Mouse (Mus musculus): ENCODE data around the gene 1700010B08Rik. TPM values are rescaled to one million over a fixed set of nuclear protein-coding genes. Genes with fewer than 3 reads are reported as not detected.
A peak's percentile ranks its signal among the peaks of the same experiment; 100 is the strongest.

1700010B08Rik gene
- polyA plus RNA-seq, 1 experiment from 2014 or later, result not detected

GRCm38 (mm10) chr2:173757624-173758155 is 38.5 kb downstream of the 1700010B08Rik start:
- H3K9me3 ChIP-seq, result no peaks in the 10 kb centered on the region
- H3K36me3 ChIP-seq, result peaks cover 4% of the 10 kb centered on the region; the same call in 1 of the 2 replicates
- DNase-seq (ENCODE audit: low spot score), result no peak
- H3K4me3 ChIP-seq, result no peak overlapping the region
- WGBS, result 91% methylated on average over 8 of the region's 8 CpGs
- peaks cover 44% of the 10 kb centered on the region for H3K4me1 ChIP-seq (replicated peaks)
- H3K27ac ChIP-seq, result peak overlapping the region; percentile 23; the same call in 1 of the 2 replicates
- no peaks in the 10 kb centered on the region for H3K27me3 ChIP-seq (ENCODE audit: insufficient read depth, poor library complexity, severe bottlenecking)

GRCm38 (mm10) chr2:173760607-173761006 is 41.4 kb downstream of the 1700010B08Rik start:
- 88% methylated on average over 6 of the region's 6 CpGs for WGBS
- Histone ChIP-seq H3K4me1 (replicated peaks) (peaks cover 57% of the 10 kb centered on the region), H3K27ac (peak overlapping the region; percentile 23; the same call in 1 of the 2 replicates), H3K9me3 (no peaks in the 10 kb centered on the region), H3K36me3 (peaks cover 21% of the 10 kb centered on the region; the same call in 1 of the 2 replicates), H3K4me3 (no peak overlapping the region), H3K27me3 (ENCODE audit: insufficient read depth, poor library complexity, severe bottlenecking) (no peaks in the 10 kb centered on the region)
- no peak for DNase-seq (ENCODE audit: low spot score)

GRCm38 (mm10) chr2:173764629-173765028 is 45.4 kb downstream of the 1700010B08Rik start:
- no peak overlapping the region for H3K4me3 ChIP-seq
- no peaks in the 10 kb centered on the region for H3K9me3 ChIP-seq
- peaks cover 67% of the 10 kb centered on the region for H3K4me1 ChIP-seq (replicated peaks)
- no peak for DNase-seq (ENCODE audit: low spot score)
- WGBS, result 67% methylated on average over 3 of the region's 3 CpGs
- H3K27ac ChIP-seq, result peak overlapping the region; percentile 54; the same call in 1 of the 2 replicates
- no peaks in the 10 kb centered on the region for H3K27me3 ChIP-seq (ENCODE audit: insufficient read depth, poor library complexity, severe bottlenecking)
- peaks cover 41% of the 10 kb centered on the region for H3K36me3 ChIP-seq

- Histone ChIP-seq H3K36me3 (peaks cover 46% of the 10 kb centered on the region), H3K9me3 (no peaks in the 10 kb centered on the region), H3K27me3 (ENCODE audit: insufficient read depth, poor library complexity, severe bottlenecking) (no peaks in the 10 kb centered on the region), H3K27ac (peak overlapping the region; percentile 50; the same call in 1 of the 2 replicates), H3K4me1 (replicated peaks) (peaks cover 78% of the 10 kb centered on the region), H3K4me3 (no peak overlapping the region)
- 81% methylated on average over 8 of the region's 8 CpGs for WGBS
- DNase-seq (ENCODE audit: low spot score), result no peak
Measured at GRCm38 (mm10) chr2:173767959-173768595, 48.9 kb downstream of the 1700010B08Rik start.

DNA sequence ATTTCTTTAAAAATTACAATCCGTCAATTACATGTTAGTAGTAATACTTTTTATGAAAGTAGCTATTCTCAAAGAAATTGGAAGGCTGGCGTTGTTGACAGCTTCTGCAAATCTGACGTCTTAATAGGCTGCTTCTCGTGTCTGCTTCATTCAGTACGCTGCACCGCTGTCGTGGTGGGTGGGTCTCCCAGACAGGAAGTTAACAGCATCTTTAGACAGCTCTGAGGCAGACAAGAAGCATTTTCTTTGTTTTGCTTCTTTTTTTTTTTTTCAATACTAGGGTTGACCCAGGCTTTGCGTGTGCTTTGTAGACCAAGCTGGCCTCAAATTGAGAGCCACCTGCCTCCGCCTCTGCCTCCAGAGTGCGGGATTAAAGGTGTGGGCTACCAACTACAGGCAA is 50.0 kb downstream of the 1700010B08Rik start:
- H3K27ac ChIP-seq, result peak overlapping the region; percentile 64
- no peaks in the 10 kb centered on the region for H3K27me3 ChIP-seq (ENCODE audit: insufficient read depth, poor library complexity, severe bottlenecking)
- H3K36me3 ChIP-seq, result peaks cover 46% of the 10 kb centered on the region
- peaks cover 76% of the 10 kb centered on the region for H3K4me1 ChIP-seq (replicated peaks)
- no peak for DNase-seq (ENCODE audit: low spot score)
- H3K4me3 ChIP-seq, result no peak overlapping the region
- 62% methylated on average over 10 of the region's 10 CpGs for WGBS
- no peaks in the 10 kb centered on the region for H3K9me3 ChIP-seq

DNA sequence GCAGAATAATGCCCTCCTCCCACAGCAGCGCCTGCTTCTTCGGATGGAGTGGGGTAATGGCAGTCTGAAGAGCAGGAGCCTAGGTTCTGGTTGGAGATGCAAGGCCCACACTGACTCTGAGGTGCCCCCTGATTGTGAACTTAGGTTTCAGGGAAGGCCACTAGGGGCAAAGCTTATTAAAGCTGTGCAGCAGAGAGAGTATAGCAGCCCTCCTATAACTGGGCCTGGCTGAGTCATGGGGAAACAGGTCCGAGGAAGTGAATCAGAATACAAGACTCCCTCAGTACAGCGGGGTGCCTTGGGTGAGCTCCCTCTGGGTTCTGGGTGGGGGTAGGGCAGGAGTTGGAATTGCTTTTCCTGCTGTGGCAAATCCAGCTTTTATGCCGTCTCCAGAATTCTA is 51.4 kb downstream of the 1700010B08Rik start:
- Histone ChIP-seq H3K36me3 (peaks cover 36% of the 10 kb centered on the region), H3K4me3 (no peak overlapping the region), H3K27ac (0 out of 2 replicates have a peak overlapping the region, but pooled peaks have one; percentile 3), H3K9me3 (no peaks in the 10 kb centered on the region), H3K4me1 (replicated peaks) (peaks cover 79% of the 10 kb centered on the region), H3K27me3 (ENCODE audit: insufficient read depth, poor library complexity, severe bottlenecking) (no peaks in the 10 kb centered on the region)
- DNase-seq (ENCODE audit: low spot score), result no peak
- 71% methylated on average over 5 of the region's 5 CpGs for WGBS

Other genes with a start within 250 kb of the 1700010B08Rik start
- not detected in 2 replicates for gene 1700021F07Rik, start 196.8 kb upstream of the 1700010B08Rik start, polyA plus RNA-seq (2016; fragmentation: Nextera tagmentation; extraction: Ambion mirVana)
- not detected in 2 replicates for gene Ankrd60, start 141.1 kb upstream of the 1700010B08Rik start, polyA plus RNA-seq (2016; fragmentation: Nextera tagmentation; extraction: Ambion mirVana)
- 25.9 and 31.4 TPM in 2 replicates for gene Rab22a, start 59.7 kb upstream of the 1700010B08Rik start, polyA plus RNA-seq (2016; fragmentation: Nextera tagmentation; extraction: Ambion mirVana)
- 11.7 and 14.9 TPM in 2 replicates for gene Vapb, start 18.1 kb downstream of the 1700010B08Rik start, polyA plus RNA-seq (2016; fragmentation: Nextera tagmentation; extraction: Ambion mirVana)

Measured in hindbrain, embryonic 10.5 days (tissue).